Mouse (Mus musculus) C2C12 (cell line): Measurements from ENCODE around the gene Aff3. TPM values are rescaled to one million over a fixed set of nuclear protein-coding genes. Genes with fewer than 3 reads are reported as not detected.

Experiments used
- H3K27me3 ChIP-seq: one replicate; pipeline ENCODE4 v1.6.1; 2011; ENCODE audit not compliant: control insufficient read depth, insufficient read depth, insufficient read length
- H3K36me3 ChIP-seq: one replicate; pipeline ENCODE4 v1.6.1; 2011; ENCODE audit not compliant: control insufficient read depth, insufficient read depth
- H3K4me3 ChIP-seq: one replicate; pipeline ENCODE4 v1.5.1; 2011; ENCODE audit warnings: mild to moderate bottlenecking, control low read depth; ENCODE audit not compliant: poor library complexity, insufficient read depth, severe bottlenecking
- H3K79me2 ChIP-seq: one replicate; pipeline ENCODE4 v1.6.1; 2011; ENCODE audit not compliant: control insufficient read depth, insufficient read depth
- H3K79me3 ChIP-seq: one replicate; pipeline ENCODE4 v1.6.1; 2011; ENCODE audit warnings: low read depth, control low read depth
- H3ac ChIP-seq: one replicate; pipeline ENCODE3; 2011; ENCODE audit warnings: low read depth; ENCODE audit not compliant: control insufficient read depth, insufficient read length
- CEBPB ChIP-seq: IDR thresholded peaks from one replicate; pipeline ENCODE4 v1.6.1; 2011; ENCODE audit warnings: low read depth, mild to moderate bottlenecking, control low read depth, moderate library complexity
- CTCF ChIP-seq: IDR thresholded peaks from one replicate; pipeline ENCODE4 v1.5.1; 2011; ENCODE audit not compliant: control insufficient read depth, insufficient read depth, insufficient read length
- FOSL1 ChIP-seq: IDR thresholded peaks from one replicate; pipeline ENCODE4 v1.8.0; 2011; ENCODE audit warnings: mild to moderate bottlenecking, low read length; ENCODE audit not compliant: poor library complexity, insufficient read depth, severe bottlenecking
- MAX ChIP-seq: IDR thresholded peaks from one replicate; pipeline ENCODE4 v1.6.1; 2011; ENCODE audit warnings: mild to moderate bottlenecking, control low read depth
- MYOD1 ChIP-seq: IDR thresholded peaks from one replicate; pipeline ENCODE4 v1.6.1; 2011; ENCODE audit warnings: low read depth; ENCODE audit not compliant: control insufficient read depth, insufficient read length
- MYOG ChIP-seq: IDR thresholded peaks from one replicate; pipeline ENCODE4 v1.6.1; 2011; ENCODE audit not compliant: control insufficient read depth, insufficient read length; ENCODE audit errors: extremely low read depth
- USF1 ChIP-seq: IDR thresholded peaks from one replicate; pipeline ENCODE4 v1.6.1; 2011; ENCODE audit warnings: low read depth, mild to moderate bottlenecking, control low read depth, moderate library complexity
- polyA plus RNA-seq: library from polyadenylated mRNA; unstranded; fragments of >200 nt; fragmentation: generic; extraction: Trizol; gene quantifications from one replicate; pipeline ENCODE4 v1.2.1, GENCODE M21; 2012; ENCODE audit warnings: missing spikeins

Aff3 gene
- polyA plus RNA-seq, 1 experiment: not detected

DNA sequence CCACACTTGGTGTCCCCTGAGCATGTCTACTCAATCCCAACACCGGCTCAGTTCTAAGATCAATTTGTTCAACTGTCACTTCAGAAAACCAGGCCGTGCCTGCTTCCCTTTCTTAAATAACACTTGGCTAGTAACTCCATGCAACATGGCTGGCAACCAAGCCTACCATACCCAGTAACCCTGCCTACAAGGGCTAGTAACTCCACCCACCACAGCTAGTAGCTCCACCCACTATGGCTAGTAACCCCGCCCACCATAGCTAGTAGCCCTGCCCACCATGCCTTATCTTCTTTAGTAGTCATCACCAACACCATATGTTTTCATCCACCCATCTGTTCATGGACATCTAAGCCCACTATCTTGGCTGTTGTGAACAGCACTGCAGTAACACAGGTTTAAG lies 302.5 kb downstream of the Aff3 start:
- H3K79me3 ChIP-seq: no peaks in the 10 kb centered on the region
- H3K4me3 ChIP-seq: no peak overlapping the region
- no peak overlapping the region for H3ac ChIP-seq
- peaks cover 9% of the 10 kb centered on the region for H3K27me3 ChIP-seq
- H3K79me2 ChIP-seq: no peaks in the 10 kb centered on the region
- no peaks in the 10 kb centered on the region for H3K36me3 ChIP-seq
- TF ChIP-seq FOSL1 (no peak), MYOG (no peak), MYOD1 (no peak), CEBPB (no peak), MAX (no peak), CTCF (no peak), USF1 (no peak)

DNA sequence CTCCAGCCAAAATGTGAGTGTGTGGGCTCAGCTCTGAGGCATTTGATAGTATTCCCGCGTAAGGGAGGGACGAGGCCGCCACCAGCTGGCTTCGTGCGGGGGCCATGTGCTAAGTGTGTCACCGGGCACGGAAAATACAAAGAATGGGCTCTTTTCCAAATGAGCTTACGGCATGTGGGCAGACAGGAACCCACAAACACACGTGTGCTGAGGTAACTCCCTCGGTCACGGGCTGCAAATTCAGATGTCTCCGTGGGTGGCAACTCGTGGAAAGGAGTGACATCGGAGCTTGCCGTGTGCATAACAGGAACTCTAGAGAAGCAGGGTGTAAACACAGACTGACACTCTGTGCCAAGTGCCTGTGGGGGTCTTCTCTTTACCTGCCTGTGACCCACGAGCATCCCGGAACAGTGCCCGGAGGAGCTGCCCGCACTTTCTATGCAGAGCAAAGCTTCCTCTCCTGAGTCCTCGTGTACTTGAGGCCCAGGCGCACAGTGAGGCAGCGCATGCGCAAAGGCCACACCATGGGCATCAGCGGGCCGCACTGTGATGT lies 305.9 kb downstream of the Aff3 start:
- H3K79me2 ChIP-seq: no peaks in the 10 kb centered on the region
- peaks cover 13% of the 10 kb centered on the region for H3K27me3 ChIP-seq
- no peak overlapping the region for H3ac ChIP-seq
- TF ChIP-seq CTCF (no peak), USF1 (no peak), MYOD1 (no peak), CEBPB (no peak)
- H3K4me3 ChIP-seq: no peak overlapping the region
- no peaks in the 10 kb centered on the region for H3K79me3 ChIP-seq
- H3K36me3 ChIP-seq: no peaks in the 10 kb centered on the region

DNA sequence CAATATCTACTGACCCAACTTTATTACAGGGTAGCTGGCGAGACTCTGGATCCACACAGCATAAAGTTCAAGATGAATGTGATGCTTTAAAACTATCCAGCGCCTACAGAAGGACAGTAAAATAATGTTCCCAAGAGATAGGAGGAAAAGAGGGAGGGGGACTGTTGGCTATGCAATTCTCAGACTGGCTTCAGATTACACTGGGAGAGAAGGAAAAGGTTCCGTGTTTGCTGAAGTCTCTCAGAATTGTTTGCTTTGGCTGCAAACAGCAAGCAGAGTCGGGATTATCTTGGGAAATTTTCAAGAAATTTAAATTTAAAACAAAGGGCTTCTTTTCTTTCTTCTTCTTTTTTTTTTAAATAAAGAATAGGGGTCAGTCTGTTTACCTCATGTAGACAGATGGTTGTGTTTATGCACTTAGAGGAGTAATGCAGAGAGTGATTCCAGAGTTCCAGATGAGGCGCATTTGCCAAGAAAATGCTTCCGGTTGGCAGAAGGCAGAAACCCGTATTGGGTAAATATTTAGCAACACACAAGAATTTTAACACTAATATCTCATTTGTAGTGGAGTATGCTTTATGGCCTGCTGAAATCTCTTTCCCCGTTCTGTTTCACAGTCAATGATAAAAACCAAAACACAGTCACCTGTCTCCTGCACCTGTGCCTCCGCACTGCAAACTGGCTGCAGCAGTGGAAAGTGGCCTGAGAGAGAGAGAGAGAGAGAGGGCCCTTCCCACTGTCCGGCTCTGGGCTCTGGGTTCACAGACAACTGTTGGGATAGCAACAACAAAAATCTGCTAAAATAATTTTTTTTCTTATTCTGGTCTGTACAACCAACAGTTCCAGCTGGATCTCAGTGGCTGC lies 306.6 kb downstream of the Aff3 start:
- Histone ChIP-seq H3K4me3 (no peak overlapping the region), H3ac (no peak overlapping the region), H3K27me3 (peaks cover 13% of the 10 kb centered on the region), H3K79me3 (no peaks in the 10 kb centered on the region), H3K36me3 (no peaks in the 10 kb centered on the region), H3K79me2 (no peaks in the 10 kb centered on the region)
- TF ChIP-seq FOSL1 (no peak), CTCF (no peak), MAX (no peak), USF1 (no peak), CEBPB (no peak), MYOD1 (no peak), MYOG (no peak)

DNA sequence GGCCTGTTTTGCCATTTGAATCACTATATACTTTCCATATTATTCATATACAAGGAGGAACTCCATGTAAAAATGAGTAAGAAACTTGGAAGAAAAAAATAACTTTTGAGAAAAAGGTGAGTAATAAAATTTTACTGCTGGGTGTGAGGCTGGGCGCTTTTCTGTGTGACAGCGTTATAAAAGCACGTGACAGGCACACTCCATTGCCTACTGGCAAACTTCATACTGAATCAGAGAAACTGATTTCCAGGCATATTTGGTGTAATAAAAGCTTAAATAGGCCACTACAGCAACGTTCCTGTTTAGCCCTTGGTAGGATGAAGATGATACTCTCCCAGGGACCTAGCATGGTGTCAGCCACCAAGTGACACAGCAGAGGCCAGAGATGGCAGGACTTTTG lies 310.2 kb downstream of the Aff3 start:
- H3K79me3 ChIP-seq: no peaks in the 10 kb centered on the region
- no peak overlapping the region for H3ac ChIP-seq
- no peaks in the 10 kb centered on the region for H3K79me2 ChIP-seq
- H3K4me3 ChIP-seq: no peak overlapping the region
- H3K27me3 ChIP-seq: peaks cover 8% of the 10 kb centered on the region
- TF ChIP-seq USF1 (no peak), CEBPB (no peak), FOSL1 (no peak), MYOG (no peak)
- H3K36me3 ChIP-seq: no peaks in the 10 kb centered on the region

DNA sequence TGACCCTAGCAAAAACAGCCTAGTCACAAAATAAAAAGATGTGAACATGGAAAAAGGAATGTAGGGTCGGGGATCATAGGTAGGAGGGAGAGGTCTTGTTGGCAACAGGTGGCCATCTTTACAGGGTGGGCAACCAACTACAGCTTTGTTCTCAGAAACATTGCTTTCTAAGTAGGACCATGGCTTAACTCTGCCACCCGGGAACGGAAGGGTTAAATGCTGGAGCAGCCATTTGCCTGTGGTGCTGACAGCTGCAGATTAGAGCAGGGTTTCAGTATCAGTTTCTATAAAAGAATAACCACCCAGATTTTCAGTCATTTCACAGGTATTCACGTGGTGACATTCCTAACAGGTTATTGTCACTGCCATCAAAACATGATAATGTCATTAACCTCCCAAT lies 317.4 kb downstream of the Aff3 start:
- TF ChIP-seq MYOD1 (no peak), FOSL1 (no peak), USF1 (no peak), CEBPB (no peak), MAX (no peak), CTCF (no peak), MYOG (no peak)

More for the DNA sequence above, 317.4 kb downstream of the Aff3 start:
- H3K36me3 ChIP-seq: no peaks in the 10 kb centered on the region
- no peaks in the 10 kb centered on the region for H3K79me3 ChIP-seq
- peaks cover 7% of the 10 kb centered on the region for H3K27me3 ChIP-seq
- no peaks in the 10 kb centered on the region for H3K79me2 ChIP-seq
- no peak overlapping the region for H3ac ChIP-seq
- no peak overlapping the region for H3K4me3 ChIP-seq
